Mouse (Mus musculus): Measurements from ENCODE around the gene Frg2f1.

Frg2f1 gene

GRCm38 (mm10) chr4:119492291-119492932, 46.9 kb downstream of the Frg2f1 start, which contains the start of gene Rimkla:
Gene Rimkla, minus strand, starts transcription at chr4:119492628.
- peak; percentile 79 to 85 for DNase-seq

- peak; percentile 67 to 68 for DNase-seq
These were observed 48.5 kb downstream of the Frg2f1 start for GRCm38 (mm10) chr4:119490806-119491205.

GRCm38 (mm10) chr4:119489666-119490065, 49.7 kb downstream of the Frg2f1 start:
- no peak for DNase-seq

GRCm38 (mm10) chr4:119484882-119485281, 54.4 kb downstream of the Frg2f1 start:
- no peak for DNase-seq

GRCm38 (mm10) chr4:119483051-119483450, 56.3 kb downstream of the Frg2f1 start:
- no peak for DNase-seq
